Mouse (Mus musculus): ENCODE measurements at regions not wholly inside any gene's neighbourhood (a gene's known extent, or its start where the extent isn't known, plus 50 kb on each side); places are given as distances from the start of the nearest gene placed in this dataset.

DNA sequence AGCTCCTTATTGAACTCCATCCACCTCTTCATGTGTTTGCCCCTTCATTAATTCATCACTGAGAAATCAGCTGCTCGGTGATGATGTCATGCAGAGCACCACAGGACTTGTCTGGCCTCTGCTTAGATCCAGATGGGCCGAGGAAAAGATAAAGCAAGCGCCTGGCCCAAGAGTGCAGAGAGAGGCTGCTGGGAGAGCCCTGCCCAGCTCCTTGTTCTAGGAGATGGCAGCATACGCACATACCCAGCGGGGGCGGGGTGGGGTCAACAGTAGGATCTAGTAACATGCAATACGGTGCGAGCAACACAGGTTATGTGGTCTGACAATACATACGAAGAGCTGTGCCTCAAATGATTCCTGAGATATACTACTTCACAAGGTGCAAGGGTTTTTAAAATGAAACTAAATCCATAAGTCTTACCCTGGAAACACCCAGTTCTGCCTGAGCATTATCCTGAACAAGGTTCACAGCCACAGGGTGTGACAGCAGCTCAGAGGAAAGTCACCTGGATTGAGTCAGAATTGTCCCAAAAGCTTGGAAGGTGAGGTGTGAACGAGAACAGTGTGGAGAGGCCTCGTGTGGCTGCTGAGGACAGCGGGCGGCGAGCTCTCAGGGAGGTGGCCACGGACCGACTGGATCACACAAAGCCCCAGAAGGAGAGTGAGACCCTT is 62.0 kb upstream of the Calm2 start:
- no peaks in the 10 kb centered on the region for H3K9me3 ChIP-seq (replicated peaks; ENCODE audit: low read length)
- no peaks in the 10 kb centered on the region for H3K36me3 ChIP-seq (ENCODE audit: insufficient read depth, low read length)
- no peak overlapping the region for H3K9ac ChIP-seq (ENCODE audit: low read depth, low read length)
- H3K27me3 ChIP-seq (ENCODE audit: insufficient read depth, low read length): no peaks in the 10 kb centered on the region
- H3K4me3 ChIP-seq (replicated peaks; ENCODE audit: low read depth, low read length): no peak overlapping the region
- no peak overlapping the region for H3K27ac ChIP-seq
- no peak for TF ChIP-seq CTCF (IDR thresholded peaks at IDR 0.05; ENCODE audit: low read depth)
- WGBS: 83% methylated on average over 16 of the region's 16 CpGs
- H3K4me2 ChIP-seq (ENCODE audit: low read length): no peak overlapping the region
- DNase-seq (ENCODE audit: low spot score): no peak
- no peaks in the 10 kb centered on the region for H3K4me1 ChIP-seq (replicated peaks; ENCODE audit: insufficient read depth, low read length)
- no peak for ATAC-seq (replicated peaks; ENCODE audit: low FRiP score, low read depth)

DNA sequence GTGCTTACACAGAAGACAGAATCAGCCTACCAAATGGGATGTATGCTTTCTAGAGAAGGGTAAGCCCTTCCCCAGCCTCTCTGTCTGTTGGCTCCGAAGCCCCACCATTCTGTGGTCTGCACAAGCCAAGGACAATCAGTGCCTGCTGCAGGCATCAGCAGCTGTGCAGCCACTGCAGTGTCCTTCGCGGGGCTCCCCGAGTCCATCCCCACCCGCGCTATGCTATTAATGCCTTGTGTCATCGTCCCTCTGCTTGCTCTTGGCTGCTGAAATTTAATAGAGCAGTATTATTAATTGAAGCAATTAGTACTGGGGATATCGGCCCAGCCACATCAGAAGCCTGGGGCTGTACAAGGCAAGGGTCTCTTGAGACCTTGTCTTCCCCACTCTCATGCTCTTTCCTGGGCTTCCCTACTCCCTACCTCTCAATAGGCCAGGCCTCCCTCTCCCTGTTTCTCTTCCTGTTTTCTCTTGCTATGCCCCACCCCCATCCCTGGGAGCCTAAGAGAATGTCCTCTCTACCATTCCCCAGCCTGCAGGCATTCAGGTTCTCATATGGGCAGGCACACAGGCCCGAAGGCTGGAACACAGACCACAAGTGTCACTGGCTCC is 65.4 kb upstream of the Calm2 start:
- H3K27ac ChIP-seq: no peak overlapping the region
- no peak for TF ChIP-seq CTCF (IDR thresholded peaks at IDR 0.05; ENCODE audit: low read depth)
- H3K4me2 ChIP-seq (ENCODE audit: low read length): no peak overlapping the region
- H3K4me3 ChIP-seq (replicated peaks; ENCODE audit: low read depth, low read length): no peak overlapping the region
- peaks cover under 1% of the 10 kb centered on the region; the same call in 1 of the 2 replicates for H3K4me1 ChIP-seq (replicated peaks; ENCODE audit: insufficient read depth, low read length)
- ATAC-seq (replicated peaks; ENCODE audit: low FRiP score, low read depth): no peak
- 70% methylated on average over 9 of the region's 9 CpGs for WGBS
- no peaks in the 10 kb centered on the region for H3K9me3 ChIP-seq (replicated peaks; ENCODE audit: low read length)
- H3K9ac ChIP-seq (ENCODE audit: low read depth, low read length): no peak overlapping the region
- no peaks in the 10 kb centered on the region for H3K36me3 ChIP-seq (ENCODE audit: insufficient read depth, low read length)
- H3K27me3 ChIP-seq (ENCODE audit: insufficient read depth, low read length): no peaks in the 10 kb centered on the region
- no peak for DNase-seq (ENCODE audit: low spot score)

DNA sequence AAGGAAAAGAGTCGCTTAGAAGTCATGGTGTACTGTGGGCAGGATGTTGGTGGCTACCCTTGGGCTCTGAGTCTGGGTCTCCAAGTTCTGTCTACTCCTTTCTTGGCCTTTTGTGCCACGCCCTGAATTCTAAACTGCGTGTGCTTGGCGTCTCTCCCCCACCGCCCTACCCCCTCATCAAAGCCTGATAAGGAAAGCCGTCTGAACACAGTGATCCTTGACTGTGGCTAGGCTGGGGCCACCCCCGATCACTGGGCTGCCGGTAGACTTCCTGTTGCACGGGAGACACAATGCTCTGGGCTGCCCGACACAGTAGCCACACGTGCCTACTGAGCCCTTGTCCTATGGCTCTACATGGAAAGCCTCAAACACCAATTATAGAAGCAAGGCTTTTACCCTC is 67.1 kb upstream of the Calm2 start:
- no peaks in the 10 kb centered on the region for H3K9me3 ChIP-seq (replicated peaks; ENCODE audit: low read length)
- H3K9ac ChIP-seq (ENCODE audit: low read depth, low read length): no peak overlapping the region
- DNase-seq (ENCODE audit: low spot score): no peak
- TF ChIP-seq CTCF (IDR thresholded peaks at IDR 0.05; ENCODE audit: low read depth): no peak
- no peaks in the 10 kb centered on the region for H3K36me3 ChIP-seq (ENCODE audit: insufficient read depth, low read length)
- peaks cover 5% of the 10 kb centered on the region; the same call in 1 of the 2 replicates for H3K4me1 ChIP-seq (replicated peaks; ENCODE audit: insufficient read depth, low read length)
- no peaks in the 10 kb centered on the region for H3K27me3 ChIP-seq (ENCODE audit: insufficient read depth, low read length)
- H3K27ac ChIP-seq: no peak overlapping the region
- ATAC-seq (replicated peaks; ENCODE audit: low FRiP score, low read depth): no peak
- no peak overlapping the region for H3K4me3 ChIP-seq (replicated peaks; ENCODE audit: low read depth, low read length)
- no peak overlapping the region for H3K4me2 ChIP-seq (ENCODE audit: low read length)
- 43% methylated on average over 11 of the region's 11 CpGs for WGBS

DNA sequence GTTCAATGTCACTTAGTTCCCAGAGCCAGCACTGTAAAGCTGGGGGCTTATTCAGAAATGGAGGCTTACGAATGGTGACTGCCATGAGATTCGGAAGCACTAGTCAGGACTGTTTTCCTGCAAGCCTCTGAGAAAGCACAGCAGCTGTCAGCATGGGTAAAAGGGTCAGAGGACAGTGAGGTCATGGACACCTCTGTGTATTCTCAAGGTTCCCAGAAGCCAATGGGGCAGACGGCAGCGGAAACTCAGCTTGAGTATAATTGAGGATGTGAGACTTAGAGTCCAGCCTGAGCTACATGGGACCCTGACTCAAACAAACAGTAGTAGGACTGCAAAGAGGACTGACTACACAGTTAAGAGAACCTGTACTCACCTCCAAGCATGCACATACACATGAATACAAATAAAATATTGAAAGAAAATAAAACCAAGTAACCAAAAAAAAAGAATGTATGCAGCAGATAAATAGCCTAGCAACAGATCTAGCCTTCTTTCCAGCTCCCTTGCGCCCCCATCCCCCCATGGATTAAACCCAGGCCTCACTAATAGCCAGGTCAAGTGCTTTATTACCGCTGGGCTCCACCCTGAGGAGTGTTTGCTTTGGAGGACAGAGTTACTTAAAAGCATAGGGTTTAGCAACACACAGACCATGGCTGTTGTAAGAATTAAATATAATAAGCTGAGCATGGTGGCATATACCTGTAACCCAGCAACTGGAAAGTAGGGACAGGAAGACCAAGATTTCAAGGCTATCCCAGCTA is 67.8 kb upstream of the Calm2 start:
- no peak overlapping the region for H3K27ac ChIP-seq
- DNase-seq (ENCODE audit: low spot score) (no peak), ATAC-seq (replicated peaks; ENCODE audit: low FRiP score, low read depth) (no peak)
- no peaks in the 10 kb centered on the region for H3K9me3 ChIP-seq (replicated peaks; ENCODE audit: low read length)
- peaks cover 5% of the 10 kb centered on the region; the same call in 1 of the 2 replicates for H3K4me1 ChIP-seq (replicated peaks; ENCODE audit: insufficient read depth, low read length)
- WGBS: 60% methylated on average over 6 of the region's 6 CpGs
- no peak overlapping the region for H3K4me2 ChIP-seq (ENCODE audit: low read length)
- H3K36me3 ChIP-seq (ENCODE audit: insufficient read depth, low read length): no peaks in the 10 kb centered on the region
- no peak for TF ChIP-seq CTCF (IDR thresholded peaks at IDR 0.05; ENCODE audit: low read depth)
- no peak overlapping the region for H3K9ac ChIP-seq (ENCODE audit: low read depth, low read length)
- no peaks in the 10 kb centered on the region for H3K27me3 ChIP-seq (ENCODE audit: insufficient read depth, low read length)
- H3K4me3 ChIP-seq (replicated peaks; ENCODE audit: low read depth, low read length): no peak overlapping the region

DNA sequence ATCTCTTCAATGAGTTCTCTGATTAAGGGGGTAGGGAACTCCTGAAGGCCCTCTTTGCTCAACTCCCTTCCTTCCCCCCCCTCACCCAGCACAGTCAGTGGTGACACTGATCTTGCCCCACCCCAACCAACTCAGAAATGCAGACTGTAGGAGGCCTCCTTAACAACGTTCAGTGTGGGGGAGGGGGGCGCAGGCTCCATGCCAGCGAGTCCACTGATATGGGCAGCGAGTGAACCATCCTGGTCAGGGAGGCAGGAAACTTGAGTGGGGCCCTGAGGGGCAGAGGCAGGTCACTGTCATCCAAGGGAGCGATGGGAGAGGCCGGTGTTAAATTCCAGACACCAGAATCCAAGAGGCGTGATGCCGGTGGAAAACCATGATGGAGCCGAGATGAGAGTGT is 70.5 kb upstream of the Calm2 start:
- H3K36me3 ChIP-seq (ENCODE audit: insufficient read depth, low read length): no peaks in the 10 kb centered on the region

DNA sequence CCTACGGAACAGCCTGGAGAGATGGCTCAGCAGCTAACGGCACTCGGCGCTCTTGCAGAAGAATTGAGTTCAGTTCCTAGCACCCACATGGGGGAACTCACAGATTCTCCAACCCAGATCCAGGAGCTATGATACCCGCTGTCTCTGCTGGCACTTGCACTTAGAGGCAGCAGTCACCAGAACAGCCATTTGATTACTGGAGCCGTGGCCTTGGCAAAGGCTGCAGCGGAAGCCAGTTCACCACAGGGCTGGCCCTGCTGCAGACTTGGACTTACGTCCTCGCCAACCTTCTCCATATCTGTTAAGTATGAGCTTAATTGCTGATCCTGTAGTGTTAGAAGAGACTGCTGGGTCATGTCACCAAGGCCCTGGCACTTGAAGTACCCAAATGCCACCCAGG is 72.7 kb upstream of the Calm2 start:
- Histone ChIP-seq H3K4me1 (replicated peaks; ENCODE audit: insufficient read depth, low read length) (peaks cover 5% of the 10 kb centered on the region; the same call in 1 of the 2 replicates), H3K27me3 (ENCODE audit: insufficient read depth, low read length) (no peaks in the 10 kb centered on the region), H3K9me3 (replicated peaks; ENCODE audit: low read length) (no peaks in the 10 kb centered on the region), H3K4me3 (replicated peaks; ENCODE audit: low read depth, low read length) (no peak overlapping the region), H3K9ac (ENCODE audit: low read depth, low read length) (no peak overlapping the region), H3K27ac (no peak overlapping the region; the same call in 1 of the 2 replicates), H3K4me2 (ENCODE audit: low read length) (no peak overlapping the region), H3K36me3 (ENCODE audit: insufficient read depth, low read length) (no peaks in the 10 kb centered on the region)
- TF ChIP-seq CTCF (IDR thresholded peaks at IDR 0.05; ENCODE audit: low read depth): no peak
- no peak for ATAC-seq (replicated peaks; ENCODE audit: low FRiP score, low read depth)
- 93% methylated on average over 9 of the region's 9 CpGs for WGBS
- no peak for DNase-seq (ENCODE audit: low spot score)

More for the DNA sequence above, 70.5 kb upstream of the Calm2 start:
- WGBS: 31% methylated on average over 9 of the region's 9 CpGs
- Histone ChIP-seq H3K4me3 (replicated peaks; ENCODE audit: low read depth, low read length) (no peak overlapping the region), H3K27me3 (ENCODE audit: insufficient read depth, low read length) (no peaks in the 10 kb centered on the region), H3K27ac (no peak overlapping the region), H3K9me3 (replicated peaks; ENCODE audit: low read length) (no peaks in the 10 kb centered on the region), H3K4me1 (replicated peaks; ENCODE audit: insufficient read depth, low read length) (peaks cover 5% of the 10 kb centered on the region; the same call in 1 of the 2 replicates), H3K9ac (ENCODE audit: low read depth, low read length) (no peak overlapping the region), H3K4me2 (ENCODE audit: low read length) (no peak overlapping the region)
- ATAC-seq (replicated peaks; ENCODE audit: low FRiP score, low read depth): peak; percentile 53; the same call in 1 of the 2 replicates
- DNase-seq (ENCODE audit: low spot score): peak; percentile 75
- no peak for TF ChIP-seq CTCF (IDR thresholded peaks at IDR 0.05; ENCODE audit: low read depth)
